ENCODE assay signal across 17 mouse cellular contexts in genomic region chr2:133419686-133420303, GRCm38 (mm10).
A peak's percentile ranks its signal among the peaks of the same experiment; 100 is the strongest.
DNase-seq lines count a peak whose midpoint lies in the region; ATAC-seq lines count a peak whose summit lies in the region.
"Had no signal": no experiment of that assay in that cellular context is flagged by ENCODE, and none has a peak within 500 bp of the region (broad histone marks: within the 10 kb centered on the region; RNA-seq: fewer than 3 reads in every experiment).

No protein-coding gene starts in this region.

- WGBS in kidney, embryonic 15.5 days, result 62% methylated on average over 6 of the region's 6 CpGs
- WGBS in liver, embryonic 12.5 days (ENCODE audit: insufficient replicate concordance), result 52% methylated on average over 6 of the region's 6 CpGs
- 73% methylated on average over 6 of the region's 6 CpGs for WGBS in stomach, embryonic 14.5 days
- 80% methylated on average over 6 of the region's 6 CpGs for whole genome bisulfite sequencing in forebrain, embryonic 10.5 days

- ATAC-seq in kidney, embryonic 15.5 days (replicated peaks; ENCODE audit: low FRiP score), result peak; percentile 69
- ATAC-seq in common myeloid progenitor, adult 5-6 weeks (replicated peaks; ENCODE audit: low read depth, poor library complexity, severe bottlenecking), result peak; percentile 89
- ATAC-seq in liver, embryonic 12.5 days, result peak; percentile 19; the same call in 1 of the 2 replicates
- ATAC-seq in stomach, embryonic 14.5 days (ENCODE audit: insufficient number of reproducible peaks, insufficient read depth, low FRiP score, low read depth), result peak; percentile 74

- no peaks in the 10 kb centered on the region for H3K4me1 ChIP-seq in kidney, embryonic 15.5 days
- H3K4me1 ChIP-seq in liver, embryonic 12.5 days, result peaks cover 17% of the 10 kb centered on the region
- H3K4me1 ChIP-seq in stomach, embryonic 14.5 days (ENCODE audit: control insufficient read depth, insufficient read depth, low read length), result no peaks in the 10 kb centered on the region
- H3K4me1 ChIP-seq in forebrain, embryonic 10.5 days, result no peaks in the 10 kb centered on the region
- H3K4me1 ChIP-seq: heart, embryonic 15.5 days; hindbrain, embryonic 12.5 days had no signal

- H3K27ac ChIP-seq in kidney, embryonic 15.5 days, result no peak overlapping the region
- no peak overlapping the region for H3K27ac ChIP-seq in liver, embryonic 12.5 days
- H3K27ac ChIP-seq in stomach, embryonic 14.5 days (ENCODE audit: low read length), result no peak overlapping the region
- no peak overlapping the region for H3K27ac ChIP-seq in forebrain, embryonic 10.5 days
- H3K27ac ChIP-seq: heart, embryonic 15.5 days; hindbrain, embryonic 12.5 days; macrophage had no signal

- no peak overlapping the region for H3K4me2 ChIP-seq in kidney, embryonic 15.5 days
- no peak overlapping the region for H3K4me2 ChIP-seq in liver, embryonic 12.5 days
- no peak overlapping the region for H3K4me2 ChIP-seq in stomach, embryonic 14.5 days (replicated peaks; ENCODE audit: low read depth, low read length)
- H3K4me2 ChIP-seq: heart, embryonic 15.5 days; hindbrain, embryonic 12.5 days had no signal

- no peaks in the 10 kb centered on the region for H3K9me3 ChIP-seq in kidney, embryonic 15.5 days (replicated peaks)
- no peaks in the 10 kb centered on the region for H3K9me3 ChIP-seq in liver, embryonic 12.5 days (replicated peaks)
- H3K9me3 ChIP-seq in stomach, embryonic 14.5 days (ENCODE audit: control insufficient read depth, low read depth, low read length), result no peaks in the 10 kb centered on the region
- no peaks in the 10 kb centered on the region for H3K9me3 ChIP-seq in forebrain, embryonic 10.5 days
- H3K9me3 ChIP-seq: heart, embryonic 15.5 days; hindbrain, embryonic 12.5 days had no signal

- no peaks in the 10 kb centered on the region for H3K36me3 ChIP-seq in kidney, embryonic 15.5 days
- no peaks in the 10 kb centered on the region for H3K36me3 ChIP-seq in liver, embryonic 12.5 days
- no peaks in the 10 kb centered on the region for H3K36me3 ChIP-seq in stomach, embryonic 14.5 days (ENCODE audit: control insufficient read depth, insufficient read depth, low read length)
- H3K36me3 ChIP-seq in forebrain, embryonic 10.5 days (replicated peaks), result no peaks in the 10 kb centered on the region
- H3K36me3 ChIP-seq: heart, embryonic 15.5 days; hindbrain, embryonic 12.5 days had no signal

- no peak overlapping the region for H3K9ac ChIP-seq in kidney, embryonic 15.5 days
- no peak overlapping the region for H3K9ac ChIP-seq in liver, embryonic 12.5 days
- no peak overlapping the region for H3K9ac ChIP-seq in stomach, embryonic 14.5 days (replicated peaks; ENCODE audit: low read depth, low read length)
- H3K9ac ChIP-seq: heart, embryonic 15.5 days; hindbrain, embryonic 12.5 days had no signal

- DNase-seq in kidney, postnatal 4 days, result no peak
- DNase-seq in forebrain, embryonic 10.5 days (ENCODE audit: extremely low spot score, low spot score), result no peak
- no peak for DNase-seq in gastrocnemius, postnatal 14 days
- no peak for DNase-seq in frontal cortex, postnatal 10 days (ENCODE audit: low spot score in 2 of 2)
- DNase-seq: cerebellum, adult 11-12 months; heart, adult 18-20 months; lung, adult 18-20 months; midbrain, embryonic 14.5 days; right cerebral cortex, postnatal 14 days; thymus, postnatal 14 days had no signal

- intact Hi-C loops in gastrocnemius, postnatal 14 days (cut with DNase I; ENCODE audit: low total_unique reads), result no loop called here

- no peak overlapping the region for H3K4me3 ChIP-seq in kidney, embryonic 15.5 days (replicated peaks)
- no peak overlapping the region for H3K4me3 ChIP-seq in liver, embryonic 12.5 days
- H3K4me3 ChIP-seq in stomach, embryonic 14.5 days (ENCODE audit: low read depth, low read length), result no peak overlapping the region
- no peak overlapping the region for H3K4me3 ChIP-seq in forebrain, embryonic 10.5 days
- H3K4me3 ChIP-seq: heart, embryonic 15.5 days; hindbrain, embryonic 12.5 days had no signal

- no peaks in the 10 kb centered on the region for H3K27me3 ChIP-seq in kidney, embryonic 15.5 days
- H3K27me3 ChIP-seq in liver, embryonic 12.5 days (replicated peaks), result no peaks in the 10 kb centered on the region
- H3K27me3 ChIP-seq in stomach, embryonic 14.5 days (ENCODE audit: control insufficient read depth, insufficient read depth, low read length), result no peaks in the 10 kb centered on the region
- no peaks in the 10 kb centered on the region for H3K27me3 ChIP-seq in forebrain, embryonic 10.5 days (ENCODE audit: poor library complexity, severe bottlenecking)
- H3K27me3 ChIP-seq: heart, embryonic 15.5 days; hindbrain, embryonic 12.5 days had no signal

Comparison
In these comparisons a context has a peak if more than half of its experiments do, and no peak if none do; other contexts are left out.
1. ATAC-seq: peak in every context shown above with its lines; median percentile 89 in common myeloid progenitor, adult 5-6 weeks; 74 in stomach, embryonic 14.5 days; 69 in kidney, embryonic 15.5 days; 19 in liver, embryonic 12.5 days.